Mouse (Mus musculus) gastrocnemius, adult 2 months (tissue): Measurements from ENCODE around the gene Smad1. TPM values are rescaled to one million over a fixed set of nuclear protein-coding genes. Genes with fewer than 3 reads are reported as not detected.

ENCODE experiments used
- DNase-seq: peaks from one replicate; pipeline ENCODE4 v3.0.0; 2022
- H3K27ac ChIP-seq: fragments of 200-600 bp; 2 replicates; pipeline ENCODE4 v1.8.1; 2022; ENCODE audit warnings: mild to moderate bottlenecking
- H3K4me3 ChIP-seq: fragments of 200-600 bp; 2 replicates; pipeline ENCODE4 v1.8.1; 2022; ENCODE audit warnings: mild to moderate bottlenecking, moderate library complexity
- CTCF ChIP-seq: fragments of 200-600 bp; IDR thresholded peaks from 2 replicates; pipeline ENCODE4 v1.8.1; 2022; ENCODE audit warnings: antibody characterized with exemption, mild to moderate bottlenecking, moderate library complexity
- intact Hi-C: fragments of 180-260 bp; cut with DNase I; formaldehyde crosslinking; loops from one replicate; pipeline ENCODE4 v1.15.1; 2025
- total RNA-seq, 2 experiments: library from RNA; stranded (reverse); gene quantifications; 2 replicates each; pipeline ENCODE4 v1.2.3; 2021

Gene Smad1
- total RNA-seq, 2 experiments from 2014 or later: 8.9 to 9.5 TPM

DNA sequence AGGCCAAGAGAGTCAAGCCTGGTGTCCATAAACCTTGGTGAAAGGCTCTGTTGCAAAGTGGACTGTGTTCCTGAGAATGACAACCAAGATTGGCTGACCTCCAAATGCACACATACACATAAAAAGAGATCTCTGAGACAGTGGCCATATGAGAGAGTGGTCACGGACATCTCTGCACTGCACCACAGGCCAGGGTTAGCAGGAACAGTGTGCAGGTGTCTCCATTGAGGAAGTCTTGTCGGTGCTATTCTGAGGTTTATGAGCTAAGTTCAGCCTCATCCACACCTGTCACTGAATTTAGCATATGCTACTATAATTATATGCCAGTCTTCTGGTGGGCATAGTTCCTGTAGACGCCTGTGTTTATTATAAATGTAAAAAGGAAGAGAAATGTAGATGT is 33.6 kb downstream of the Smad1 start:
- no peak for TF ChIP-seq CTCF
- no peak for DNase-seq
- Histone ChIP-seq H3K4me3 (no peak overlapping the region), H3K27ac (peak overlapping the region; percentile 0; the same call in 1 of the 2 replicates)
- intact Hi-C loops: no loop called here

DNA sequence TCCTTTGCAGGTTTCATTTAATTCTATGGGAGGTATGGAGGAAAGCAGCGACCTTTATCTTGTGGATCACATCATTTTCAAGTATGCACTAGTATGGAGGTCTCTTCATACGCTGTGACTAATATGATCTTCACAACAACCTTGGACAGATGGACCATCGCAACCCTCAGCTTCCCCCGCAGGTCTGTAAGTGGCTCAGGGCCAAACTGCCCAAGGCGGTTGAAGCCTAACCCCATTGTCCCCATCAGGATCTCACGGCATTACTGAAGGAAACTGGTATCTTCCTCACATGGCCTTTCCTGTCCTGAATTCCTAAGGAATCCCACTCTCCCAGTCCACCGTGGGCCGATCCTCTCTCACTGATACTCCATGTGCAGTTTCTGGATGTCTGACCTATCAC is 34.5 kb downstream of the Smad1 start:
- no peak for TF ChIP-seq CTCF
- no peak for DNase-seq
- no peak overlapping the region for H3K27ac ChIP-seq
- no peak overlapping the region for H3K4me3 ChIP-seq
- intact Hi-C loops: no loop called here

DNA sequence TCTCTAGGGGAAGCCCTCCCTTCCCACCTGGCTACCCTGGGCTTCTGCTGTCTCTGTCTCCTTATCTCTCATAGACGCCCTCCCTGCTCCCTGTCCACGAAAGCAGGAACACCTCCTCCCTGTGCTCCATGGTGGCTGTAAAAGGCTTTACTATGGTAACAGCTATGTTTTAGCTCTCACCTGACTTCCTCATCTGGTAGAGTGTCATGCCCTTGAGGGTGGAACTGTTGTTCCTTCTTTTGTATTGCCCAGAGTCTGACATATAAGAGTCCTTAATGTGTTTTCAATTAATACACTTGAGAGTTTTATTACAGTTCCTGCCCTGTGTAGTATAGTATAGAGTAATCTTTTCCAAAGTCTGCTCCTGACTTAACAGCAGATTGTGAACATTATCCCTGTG is 36.9 kb downstream of the Smad1 start:
- no peak for TF ChIP-seq CTCF
- DNase-seq: no peak
- intact Hi-C loops: no loop called here
- Histone ChIP-seq H3K4me3 (no peak overlapping the region), H3K27ac (peak overlapping the region; percentile 62)

DNA sequence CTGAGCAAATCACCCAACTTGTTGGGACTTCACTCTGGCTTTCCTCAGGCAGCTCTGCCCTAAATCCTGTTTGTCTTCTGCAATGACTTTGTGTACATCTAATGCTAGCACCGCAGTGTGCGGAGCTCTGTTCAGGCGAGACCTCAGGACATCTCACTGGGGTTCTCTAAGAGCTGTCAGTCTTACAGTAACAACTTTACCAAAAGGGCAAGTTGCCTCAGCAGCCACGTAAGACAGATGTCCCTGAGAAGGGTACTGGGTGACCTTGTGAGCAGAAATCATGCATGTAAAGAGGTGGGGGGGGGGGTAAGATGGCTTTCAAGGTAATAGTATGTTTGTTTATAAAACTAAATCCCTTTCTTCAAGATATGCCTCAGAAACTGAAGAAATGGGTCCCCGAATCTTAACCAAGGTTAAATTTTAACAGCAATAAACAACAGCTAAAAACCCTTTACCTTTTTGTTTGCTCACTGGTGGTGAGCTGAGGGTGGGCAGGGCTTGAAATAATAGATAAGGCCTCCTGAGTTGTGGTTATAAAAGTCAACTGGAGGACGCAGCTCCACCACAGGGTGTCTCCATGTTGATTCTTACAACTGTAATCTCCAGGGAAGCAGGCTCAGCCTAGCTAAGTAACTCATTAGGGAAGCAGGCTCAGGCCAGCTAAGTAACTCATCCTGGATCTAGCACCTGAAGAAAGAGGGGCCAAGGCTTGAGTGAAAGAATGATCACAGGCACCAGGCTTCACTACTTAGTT is 38.4 kb downstream of the Smad1 start:
- DNase-seq: no peak
- Histone ChIP-seq H3K4me3 (no peak overlapping the region), H3K27ac (peak overlapping the region; percentile 68)
- TF ChIP-seq CTCF: no peak
- intact Hi-C loops: no loop called here

GRCm38 (mm10) chr8:79360302-79360701 is 39.0 kb downstream of the Smad1 start:
- H3K27ac ChIP-seq: peak overlapping the region; percentile 68
- no peak overlapping the region for H3K4me3 ChIP-seq
- no peak for DNase-seq
- no peak for TF ChIP-seq CTCF
- intact Hi-C loops: no loop called here

DNA sequence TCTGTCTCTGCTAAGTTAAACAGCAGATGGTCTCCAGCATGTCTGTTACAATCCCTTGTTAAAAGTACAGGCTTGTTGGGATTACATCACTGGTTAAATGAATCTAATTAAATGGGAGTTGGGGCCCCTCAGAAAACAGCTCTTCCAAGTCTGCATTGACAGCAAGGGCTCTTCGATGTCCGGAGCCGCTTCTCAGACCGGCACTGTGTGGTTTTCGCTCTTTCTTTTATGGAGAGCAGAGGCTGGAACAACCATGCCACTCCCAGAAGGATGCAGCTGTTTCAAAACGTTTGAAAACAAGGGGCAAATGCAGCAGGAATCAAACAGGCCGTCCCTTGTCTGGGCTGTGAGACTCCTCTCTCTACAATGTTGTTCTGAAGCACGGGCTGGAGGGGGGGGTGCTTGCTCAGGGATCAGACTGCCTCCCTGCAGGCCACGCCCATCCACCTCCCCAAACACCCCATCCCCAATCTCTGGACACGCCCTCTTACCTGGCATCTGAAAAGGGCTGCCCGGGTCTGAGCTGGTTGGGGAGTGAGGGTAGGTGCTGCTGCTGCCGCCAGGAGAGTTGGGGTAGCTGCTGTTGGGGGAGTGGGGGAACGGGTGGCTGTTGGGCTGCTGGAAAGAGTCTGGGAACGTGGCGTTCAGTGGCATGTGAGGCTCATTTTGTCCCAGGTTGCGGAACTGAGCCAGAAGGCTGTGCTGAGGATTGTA is 43.4 kb downstream of the Smad1 start:
- no peak for TF ChIP-seq CTCF
- peak overlapping the region; percentile 59 for H3K27ac ChIP-seq
- intact Hi-C loops: no loop called here
- DNase-seq: peak; percentile 27
- peak overlapping the region; percentile 31 for H3K4me3 ChIP-seq

DNA sequence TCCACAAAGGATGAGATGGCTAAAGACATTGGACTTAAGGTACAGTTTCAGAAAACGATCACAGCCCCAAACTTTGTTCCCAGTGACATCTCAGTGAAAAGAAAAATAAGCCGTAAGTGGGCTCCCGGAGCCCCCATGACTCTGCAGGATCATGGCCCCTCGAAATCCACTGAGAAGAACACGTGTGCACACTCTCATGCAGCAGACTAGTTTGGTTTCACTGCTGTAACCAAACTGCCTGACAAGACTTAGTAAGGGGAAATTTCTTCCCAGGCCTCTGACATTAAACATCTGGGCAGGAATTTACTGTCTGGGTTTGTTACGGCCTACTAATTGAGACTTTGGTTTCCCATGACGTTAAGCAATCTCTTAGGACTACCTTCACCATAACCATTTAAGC is 45.3 kb downstream of the Smad1 start:
- intact Hi-C loops: loop anchor here (5.0 kb wide), 1 partner anchor 43 kb away; the partner anchor contains the start of gene Smad1
- no peak for TF ChIP-seq CTCF
- Histone ChIP-seq H3K4me3 (no peak overlapping the region), H3K27ac (no peak overlapping the region)
- no peak for DNase-seq

- no peak for DNase-seq
- intact Hi-C loops: loop anchor here (5.0 kb wide), 1 partner anchor 45 kb away; the partner anchor contains the start of gene Smad1
- peak overlapping the region; percentile 1; the same call in 1 of the 2 replicates for H3K27ac ChIP-seq
These were observed 47.4 kb downstream of the Smad1 start for GRCm38 (mm10) chr8:79351916-79352315.

DNA sequence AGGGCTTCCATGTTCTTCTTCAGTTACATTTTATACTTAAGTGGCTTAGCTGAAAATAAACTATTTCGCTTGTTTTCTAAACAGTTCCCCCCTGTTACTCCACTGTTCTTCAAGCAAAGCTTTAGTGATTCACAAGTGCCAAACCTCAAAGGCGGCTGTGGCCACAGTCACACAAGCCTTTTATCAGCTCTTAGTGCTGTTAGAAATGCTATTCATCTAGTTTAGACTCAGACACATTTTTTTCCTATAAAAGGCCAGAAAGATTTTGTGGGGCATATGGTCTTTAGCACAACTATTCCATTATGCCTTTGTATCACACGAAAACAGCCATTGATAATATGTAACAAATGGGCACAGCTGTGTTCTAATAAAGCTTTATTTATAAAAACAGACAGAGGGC is 48.5 kb downstream of the Smad1 start:
- peak overlapping the region; percentile 55; the same call in 1 of the 2 replicates for H3K27ac ChIP-seq
- intact Hi-C loops: loop anchor here (5.0 kb wide), 1 partner anchor 46 kb away; the partner anchor contains the start of gene Smad1
- TF ChIP-seq CTCF: no peak
- no peak for DNase-seq
- H3K4me3 ChIP-seq: no peak overlapping the region

More at GRCm38 (mm10) chr8:79351916-79352315, 47.4 kb downstream of the Smad1 start:
- no peak overlapping the region for H3K4me3 ChIP-seq
- no peak for TF ChIP-seq CTCF

DNA sequence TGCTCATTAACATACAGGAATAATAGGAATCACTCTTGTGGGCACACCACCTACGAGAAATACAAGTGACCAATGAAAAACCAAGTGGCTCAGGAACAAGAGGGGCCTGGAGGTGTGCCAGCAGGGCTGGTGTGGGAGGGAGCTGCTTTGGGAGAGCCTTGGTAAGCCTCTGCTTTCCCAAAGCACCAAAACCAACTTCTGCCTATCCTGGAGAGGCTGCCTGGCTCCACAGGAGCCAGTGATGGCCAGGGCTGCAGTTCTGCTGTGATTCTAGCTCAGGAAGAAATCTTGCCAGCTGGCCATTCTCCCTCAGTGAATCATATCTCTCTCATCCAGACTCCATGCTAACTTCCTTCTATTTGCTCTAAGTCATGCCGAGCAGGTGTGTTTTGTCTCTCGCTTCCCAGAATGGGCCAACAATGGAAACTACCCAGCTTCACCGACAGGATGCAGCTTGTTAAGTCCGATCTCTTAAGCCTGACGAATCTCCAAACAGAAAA is 49.2 kb downstream of the Smad1 start:
- intact Hi-C loops: loop anchor here (5.0 kb wide), 1 partner anchor 47 kb away; the partner anchor contains the start of gene Smad1
- Histone ChIP-seq H3K27ac (peak overlapping the region; percentile 55; the same call in 1 of the 2 replicates), H3K4me3 (peak overlapping the region; percentile 16)
- TF ChIP-seq CTCF: peak; percentile 12; the same call in 1 of the 2 replicates
- DNase-seq: peak; percentile 84

GRCm38 (mm10) chr8:79346414-79346813 is 52.9 kb downstream of the Smad1 start:
- TF ChIP-seq CTCF: no peak
- DNase-seq: no peak
- Histone ChIP-seq H3K4me3 (no peak overlapping the region), H3K27ac (no peak overlapping the region; the same call in 1 of the 2 replicates)
- intact Hi-C loops: no loop called here

DNA sequence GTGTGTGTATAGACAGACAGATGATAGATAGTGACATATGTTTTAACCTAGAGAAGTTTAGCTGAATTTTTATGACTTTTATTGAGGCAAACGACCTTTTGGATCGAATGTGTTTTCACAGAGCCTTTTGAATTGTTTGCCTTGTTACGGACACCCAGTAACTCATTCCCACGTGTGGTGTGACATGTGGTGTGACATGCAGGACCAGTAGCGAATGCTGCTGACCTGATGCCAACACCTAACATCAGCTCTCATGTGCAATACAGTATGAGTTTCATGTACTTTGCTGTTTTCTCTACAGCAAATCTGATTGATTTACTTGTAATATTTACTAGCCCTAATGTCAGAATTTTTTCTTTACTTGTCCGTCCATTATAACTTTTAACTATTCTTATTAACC is 53.5 kb downstream of the Smad1 start:
- no peak for DNase-seq
- intact Hi-C loops: no loop called here
- no peak for TF ChIP-seq CTCF

GRCm38 (mm10) chr8:79341236-79341635 is 58.1 kb downstream of the Smad1 start:
- DNase-seq: no peak
- intact Hi-C loops: loop anchor here (5.0 kb wide), 1 partner anchor 151 kb away; no protein-coding TSS in a partner anchor
- Histone ChIP-seq H3K4me3 (no peak overlapping the region), H3K27ac (no peak overlapping the region)
- no peak for TF ChIP-seq CTCF

More for the DNA sequence above, 53.5 kb downstream of the Smad1 start:
- H3K4me3 ChIP-seq: no peak overlapping the region
- no peak overlapping the region for H3K27ac ChIP-seq
